Mouse (Mus musculus) liver, embryonic 16.5 days (tissue): ENCODE data around the gene Cldn5. TPM values are rescaled to one million over a fixed set of nuclear protein-coding genes. Genes with fewer than 3 reads are reported as not detected.

ENCODE experiments used
- ATAC-seq: fragments of 200-750 bp; cut with Nextera tagmentation; 2 replicates; pipeline ENCODE4 v1.8.0; 2017; ENCODE audit warnings: low read depth, mild to moderate bottlenecking, moderate number of reproducible peaks, moderate library complexity
- H3K27ac ChIP-seq: fragments of 300-500 bp; sonication (generic); 2 replicates; pipeline ENCODE4 v1.5.1; 2014; ENCODE audit warnings: mild to moderate bottlenecking, low read length
- H3K27me3 ChIP-seq: fragments of 300-500 bp; sonication (generic); 2 replicates; pipeline ENCODE4 v1.6.1; 2014; ENCODE audit warnings: low read depth, low read length, mixed read lengths; ENCODE audit not compliant: control insufficient read depth, insufficient read depth
- H3K36me3 ChIP-seq: fragments of 300-500 bp; sonication (generic); 2 replicates; pipeline ENCODE4 v1.6.1; 2014; ENCODE audit warnings: mild to moderate bottlenecking; ENCODE audit not compliant: control insufficient read depth, insufficient read depth
- H3K4me1 ChIP-seq: fragments of 300-500 bp; sonication (generic); 2 replicates; pipeline ENCODE4 v1.6.1; 2014; ENCODE audit warnings: low read depth, low read length, mixed read lengths; ENCODE audit not compliant: control insufficient read depth
- H3K4me2 ChIP-seq: fragments of 300-500 bp; sonication (generic); 2 replicates; pipeline ENCODE4 v1.6.1; 2014; ENCODE audit warnings: low read depth, low read length, mixed read lengths
- H3K4me3 ChIP-seq: fragments of 300-500 bp; sonication (generic); 2 replicates; pipeline ENCODE4 v1.5.1; 2014; ENCODE audit warnings: low read depth, mild to moderate bottlenecking, low read length
- H3K9ac ChIP-seq: fragments of 300-500 bp; sonication (generic); 2 replicates; pipeline ENCODE4 v1.6.1; 2014; ENCODE audit warnings: low read depth, low read length
- H3K9me3 ChIP-seq: fragments of 300-500 bp; sonication (generic); replicated peaks from 2 replicates; pipeline ENCODE4 v1.6.1; 2016; ENCODE audit warnings: low read length; ENCODE audit not compliant: control insufficient read depth
- WGBS: fragments of 180-500 bp; shearing (Covaris S2); extraction: QIAGEN DNeasy Blood & Tissue Kit; methylation state at CpG from one replicate; pipeline ENCODE4 v1.1.7; 2014; ENCODE audit not compliant: insufficient replicate concordance; 5-methylcytosine and 5-hydroxymethylcytosine counted together
- polyA plus RNA-seq: library from polyadenylated mRNA; unstranded; fragments of >200 nt; fragmentation: Nextera tagmentation; extraction: Ambion mirVana; gene quantifications from 2 replicates; pipeline ENCODE4 v1.2.1, GENCODE M21; 2015

The Cldn5 gene
- polyA plus RNA-seq, 1 experiment from 2014 or later = 8.4 TPM

DNA sequence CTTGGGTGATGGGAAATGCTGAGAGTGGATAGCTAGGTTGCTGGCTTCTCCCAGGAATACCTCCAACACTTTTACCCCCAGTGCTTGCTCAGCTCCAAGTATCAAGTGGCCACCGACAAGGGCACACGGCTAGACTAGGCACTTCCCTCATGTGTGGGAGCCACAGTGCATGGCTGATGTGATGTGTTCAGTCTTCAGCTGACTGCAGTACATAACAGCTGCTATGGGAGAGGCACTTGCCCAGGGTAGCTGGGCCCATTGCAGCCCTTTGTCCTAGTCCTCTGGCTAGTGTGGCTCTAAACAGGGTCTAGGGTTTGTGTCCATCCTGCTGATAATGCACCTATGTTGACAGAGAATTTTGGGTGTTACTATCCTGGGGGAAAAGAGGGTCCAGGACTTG lies 1.8 kb downstream of the Cldn5 start:
- WGBS = 42% methylated on average over 2 of the region's 2 CpGs
- Histone ChIP-seq H3K4me1 (no peaks in the 10 kb centered on the region; the same call in 1 of the 2 replicates), H3K9ac (no peak overlapping the region; the same call in 1 of the 2 replicates), H3K4me3 (no peak overlapping the region), H3K4me2 (no peak overlapping the region), H3K9me3 (no peaks in the 10 kb centered on the region), H3K27me3 (peaks cover 48% of the 10 kb centered on the region), H3K36me3 (peaks cover 11% of the 10 kb centered on the region; the same call in 1 of the 2 replicates), H3K27ac (no peak overlapping the region)
- ATAC-seq = no peak

DNA sequence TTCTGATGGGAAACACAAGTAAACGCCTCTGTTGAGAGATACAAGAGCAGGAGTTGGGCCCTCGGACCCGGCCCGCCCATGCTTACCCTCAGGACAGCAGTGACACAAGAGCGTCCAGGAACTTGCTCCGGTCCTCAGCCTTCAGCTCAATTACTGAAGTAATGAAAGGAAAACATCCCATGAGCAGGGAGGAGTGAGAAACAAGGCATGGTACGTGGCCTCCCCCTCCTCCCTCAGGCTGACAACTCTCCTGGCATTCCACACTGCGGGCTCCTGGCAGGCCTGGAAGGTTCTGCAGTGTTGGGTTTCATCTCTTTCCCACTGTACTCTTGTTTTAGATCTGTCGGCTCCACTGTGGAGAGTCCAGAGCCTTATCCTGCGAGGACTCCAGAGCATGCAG lies 5.2 kb downstream of the Cldn5 start:
- Histone ChIP-seq H3K4me3 (no peak overlapping the region), H3K9me3 (no peaks in the 10 kb centered on the region), H3K27me3 (peaks cover 23% of the 10 kb centered on the region), H3K36me3 (peaks cover 23% of the 10 kb centered on the region), H3K27ac (no peak overlapping the region), H3K4me1 (peaks cover 13% of the 10 kb centered on the region), H3K9ac (no peak overlapping the region), H3K4me2 (no peak overlapping the region)
- no peak for ATAC-seq
- WGBS = 85% methylated on average over 10 of the region's 10 CpGs

DNA sequence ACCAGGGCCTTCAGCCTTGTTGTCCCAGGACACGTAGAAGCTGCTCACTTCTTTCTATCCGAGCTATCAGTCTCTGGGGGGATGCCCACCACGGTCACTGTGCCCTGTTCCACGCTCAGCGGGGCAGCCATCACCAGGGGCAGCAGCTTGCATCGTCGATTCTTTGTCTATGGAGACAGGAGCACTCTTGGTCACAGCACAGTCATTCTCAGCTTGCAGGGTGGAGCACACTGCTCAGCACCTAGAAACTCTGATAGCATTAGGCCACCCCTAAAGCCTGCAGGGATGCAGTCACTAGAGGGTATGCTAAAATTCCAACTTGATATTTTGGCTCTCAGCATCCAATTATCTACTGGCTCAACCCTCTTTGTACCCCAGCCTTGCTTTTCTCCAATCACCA lies 8.4 kb downstream of the Cldn5 start:
- 69% methylated on average over 7 of the region's 7 CpGs for WGBS
- Histone ChIP-seq H3K4me1 (peaks cover 13% of the 10 kb centered on the region), H3K4me2 (0 out of 2 replicates have a peak overlapping the region, but pooled peaks have one; percentile 12), H3K36me3 (peaks cover 42% of the 10 kb centered on the region), H3K4me3 (no peak overlapping the region), H3K27me3 (no peaks in the 10 kb centered on the region), H3K9me3 (no peaks in the 10 kb centered on the region), H3K9ac (no peak overlapping the region), H3K27ac (no peak overlapping the region)
- peak; percentile 78 for ATAC-seq

DNA sequence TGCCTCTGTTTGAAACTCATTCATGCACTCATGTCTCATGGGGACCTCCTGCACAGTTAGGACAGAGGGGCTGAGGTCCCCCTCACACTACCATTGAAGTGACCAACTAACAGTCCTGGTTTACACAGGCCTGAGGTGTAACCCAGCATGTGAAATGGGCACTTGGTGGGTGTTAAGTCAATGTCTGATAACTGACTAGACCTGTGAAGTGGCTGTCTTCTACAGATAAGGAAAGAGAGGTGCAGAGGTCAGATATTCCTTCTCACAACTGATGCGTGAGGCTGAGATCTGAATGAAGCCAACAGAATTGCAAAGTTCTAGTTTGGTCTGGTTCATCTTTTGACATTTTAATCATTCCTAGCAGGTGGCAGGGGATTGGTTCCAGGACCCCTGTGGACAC lies 8.8 kb downstream of the Cldn5 start:
- 35% methylated on average over 1 of the region's 1 CpGs for WGBS
- ATAC-seq = peak; percentile 91
- Histone ChIP-seq H3K9ac (no peak overlapping the region), H3K9me3 (no peaks in the 10 kb centered on the region), H3K36me3 (peaks cover 46% of the 10 kb centered on the region), H3K27me3 (no peaks in the 10 kb centered on the region), H3K4me3 (no peak overlapping the region), H3K4me1 (peaks cover 13% of the 10 kb centered on the region), H3K27ac (no peak overlapping the region), H3K4me2 (0 out of 2 replicates have a peak overlapping the region, but pooled peaks have one; percentile 12)

GRCm38 (mm10) chr16:18786652-18787051 lies 10.0 kb downstream of the Cldn5 start:
- H3K4me2 ChIP-seq = no peak overlapping the region
- no peaks in the 10 kb centered on the region for H3K27me3 ChIP-seq
- no peaks in the 10 kb centered on the region for H3K9me3 ChIP-seq
- H3K4me1 ChIP-seq = peaks cover 13% of the 10 kb centered on the region
- H3K9ac ChIP-seq = no peak overlapping the region
- no peak overlapping the region for H3K27ac ChIP-seq
- no peak overlapping the region for H3K4me3 ChIP-seq
- no peak for ATAC-seq
- WGBS = 89% methylated on average over 10 of the region's 10 CpGs
- H3K36me3 ChIP-seq = peaks cover 56% of the 10 kb centered on the region

DNA sequence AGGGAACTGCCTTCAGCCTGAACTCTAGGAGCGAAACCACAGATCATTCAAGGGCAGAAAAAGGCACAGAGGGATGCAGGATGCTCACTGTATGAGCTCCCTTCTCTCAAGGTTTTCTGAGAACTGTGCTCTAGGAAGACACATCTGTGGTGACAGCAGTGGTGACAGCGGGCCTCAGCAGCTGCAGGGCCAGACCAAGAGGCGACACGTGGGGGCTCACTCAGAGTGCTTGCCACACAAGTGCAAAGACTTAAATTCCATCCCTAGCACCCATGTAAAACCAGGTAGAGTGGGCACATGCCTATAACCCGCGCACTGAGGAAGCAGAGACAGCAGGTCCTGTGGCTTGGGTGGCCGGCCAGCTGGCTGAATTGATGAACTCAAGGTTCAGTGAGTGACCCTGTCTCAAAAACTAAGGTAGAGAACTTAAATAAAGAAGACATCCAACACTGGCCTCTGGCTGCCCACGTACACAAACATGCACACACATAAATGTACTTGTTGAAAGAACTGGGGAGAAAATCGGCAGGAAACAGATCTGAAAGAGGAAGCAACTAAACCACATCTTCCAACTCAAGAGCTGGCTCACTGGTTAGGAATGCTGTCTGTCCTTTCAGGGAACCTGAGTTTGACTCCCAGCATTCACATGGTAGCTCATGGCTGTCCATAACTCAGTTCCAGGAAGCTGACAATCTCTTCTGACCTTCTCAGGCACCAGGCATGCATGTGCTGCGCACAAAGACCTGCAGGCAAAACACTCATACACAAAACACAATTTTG lies 12.2 kb downstream of the Cldn5 start:
- Histone ChIP-seq H3K9me3 (no peaks in the 10 kb centered on the region), H3K27me3 (no peaks in the 10 kb centered on the region), H3K4me3 (no peak overlapping the region), H3K27ac (no peak overlapping the region), H3K4me1 (peaks cover 13% of the 10 kb centered on the region), H3K4me2 (no peak overlapping the region), H3K36me3 (peaks cover 56% of the 10 kb centered on the region), H3K9ac (no peak overlapping the region)
- 52% methylated on average over 10 of the region's 10 CpGs for WGBS
- ATAC-seq = no peak

- no peaks in the 10 kb centered on the region for H3K4me1 ChIP-seq
- no peak for ATAC-seq
- H3K27ac ChIP-seq = no peak overlapping the region
- H3K36me3 ChIP-seq = peaks cover 69% of the 10 kb centered on the region
- WGBS = 92% methylated on average over 11 of the region's 11 CpGs
- H3K4me3 ChIP-seq = no peak overlapping the region
- no peak overlapping the region for H3K4me2 ChIP-seq
- H3K9me3 ChIP-seq = no peaks in the 10 kb centered on the region
- no peak overlapping the region for H3K9ac ChIP-seq
- H3K27me3 ChIP-seq = no peaks in the 10 kb centered on the region
Observed at GRCm38 (mm10) chr16:18795223-18795899, 18.7 kb downstream of the Cldn5 start.

DNA sequence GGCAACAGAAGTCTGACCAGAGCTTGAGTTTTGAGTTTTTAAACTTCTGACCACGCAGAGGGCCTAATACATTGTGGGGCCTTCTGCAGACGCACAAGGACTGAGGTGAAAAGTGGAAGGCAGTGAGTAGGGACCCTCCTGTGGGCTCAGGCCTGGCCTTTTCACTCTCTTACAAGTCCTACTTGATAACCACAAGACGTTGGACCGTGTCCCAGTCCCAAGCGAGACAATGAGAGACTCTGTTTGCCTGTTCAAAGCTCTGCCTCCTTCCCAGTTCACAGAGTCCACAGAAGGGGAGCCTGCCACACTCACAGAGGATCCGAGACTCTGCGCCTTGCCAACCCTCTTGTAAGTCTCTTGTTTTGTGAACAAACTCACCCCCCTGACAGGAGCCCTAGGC lies 20.0 kb downstream of the Cldn5 start:
- no peak overlapping the region for H3K27ac ChIP-seq
- no peak for ATAC-seq
- WGBS = 92% methylated on average over 7 of the region's 7 CpGs
- H3K4me3 ChIP-seq = no peak overlapping the region
- H3K4me2 ChIP-seq = no peak overlapping the region
- H3K36me3 ChIP-seq = peaks cover 69% of the 10 kb centered on the region
- H3K9ac ChIP-seq = no peak overlapping the region
- no peaks in the 10 kb centered on the region for H3K4me1 ChIP-seq
- no peaks in the 10 kb centered on the region for H3K9me3 ChIP-seq
- H3K27me3 ChIP-seq = no peaks in the 10 kb centered on the region

DNA sequence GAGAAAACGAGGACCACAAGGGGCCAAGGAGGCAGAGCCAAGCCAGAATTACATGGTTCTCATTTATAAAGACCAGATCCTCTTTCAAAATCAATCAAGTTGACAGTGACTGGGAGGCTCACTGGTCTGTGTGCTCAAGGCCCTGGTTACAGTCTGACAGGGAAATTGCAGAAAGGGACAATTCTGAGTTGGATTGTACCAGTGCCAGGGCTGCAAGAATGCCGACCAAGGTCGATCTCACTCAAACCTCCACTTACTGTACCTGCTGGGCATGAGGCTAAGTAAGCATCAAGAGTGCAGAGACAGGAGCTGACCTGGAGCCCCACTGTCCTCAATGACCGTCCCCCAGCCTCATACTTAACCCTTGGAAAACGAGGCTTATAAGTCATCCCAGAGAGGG lies 21.5 kb downstream of the Cldn5 start:
- no peak overlapping the region for H3K4me2 ChIP-seq
- no peaks in the 10 kb centered on the region for H3K27me3 ChIP-seq
- 86% methylated on average over 5 of the region's 5 CpGs for WGBS
- H3K9ac ChIP-seq = no peak overlapping the region
- no peaks in the 10 kb centered on the region for H3K9me3 ChIP-seq
- peaks cover 69% of the 10 kb centered on the region for H3K36me3 ChIP-seq
- no peak overlapping the region for H3K4me3 ChIP-seq
- ATAC-seq = no peak
- no peaks in the 10 kb centered on the region for H3K4me1 ChIP-seq
- no peak overlapping the region for H3K27ac ChIP-seq
